Mouse (Mus musculus): Measurements from ENCODE around the gene Rnf144a. TPM values are rescaled to one million over a fixed set of nuclear protein-coding genes. Genes with fewer than 3 reads are reported as not detected.

Gene Rnf144a
- polyA plus RNA-seq, 1 experiment: not detected

- TF ChIP-seq GATA1 (IDR thresholded peaks at IDR 0.05; ENCODE audit: low read length): no peak
Observed at GRCm38 (mm10) chr12:26323783-26324364, 91.2 kb downstream of the Rnf144a start.

- TF ChIP-seq GATA1 (IDR thresholded peaks at IDR 0.05; ENCODE audit: low read length): no peak
Observed at GRCm38 (mm10) chr12:26316261-26316660, 98.8 kb downstream of the Rnf144a start.

GRCm38 (mm10) chr12:26314959-26315358 is 100.1 kb downstream of the Rnf144a start:
- no peak for TF ChIP-seq GATA1 (IDR thresholded peaks at IDR 0.05; ENCODE audit: low read length)

- TF ChIP-seq GATA1 (IDR thresholded peaks at IDR 0.05; ENCODE audit: low read length): no peak
Observed at GRCm38 (mm10) chr12:26311548-26311947, 103.5 kb downstream of the Rnf144a start.

- TF ChIP-seq GATA1 (IDR thresholded peaks at IDR 0.05; ENCODE audit: low read length): no peak
Observed at GRCm38 (mm10) chr12:26310247-26310646, 104.8 kb downstream of the Rnf144a start.

GRCm38 (mm10) chr12:26302886-26303285 is 112.2 kb downstream of the Rnf144a start:
- TF ChIP-seq GATA1 (IDR thresholded peaks at IDR 0.05; ENCODE audit: low read length): no peak

- TF ChIP-seq GATA1 (IDR thresholded peaks at IDR 0.05; ENCODE audit: low read length): no peak
Observed at GRCm38 (mm10) chr12:26299515-26300090, 115.5 kb downstream of the Rnf144a start.

- TF ChIP-seq GATA1 (IDR thresholded peaks at IDR 0.05; ENCODE audit: low read length): no peak
Observed at GRCm38 (mm10) chr12:26289200-26289599, 125.9 kb downstream of the Rnf144a start.

- no peak for TF ChIP-seq GATA1 (IDR thresholded peaks at IDR 0.05; ENCODE audit: low read length)
Observed at GRCm38 (mm10) chr12:26288347-26288746, 126.7 kb downstream of the Rnf144a start.

- TF ChIP-seq GATA1 (IDR thresholded peaks at IDR 0.05; ENCODE audit: low read length): no peak
Observed at GRCm38 (mm10) chr12:26285939-26286338, 129.1 kb downstream of the Rnf144a start.

GRCm38 (mm10) chr12:26285460-26285859 is 129.6 kb downstream of the Rnf144a start:
- TF ChIP-seq GATA1 (IDR thresholded peaks at IDR 0.05; ENCODE audit: low read length): no peak

- no peak for TF ChIP-seq GATA1 (IDR thresholded peaks at IDR 0.05; ENCODE audit: low read length)
Observed at GRCm38 (mm10) chr12:26280719-26281480, 134.2 kb downstream of the Rnf144a start.

- no peak for TF ChIP-seq GATA1 (IDR thresholded peaks at IDR 0.05; ENCODE audit: low read length)
Observed at GRCm38 (mm10) chr12:26277002-26277669, 137.9 kb downstream of the Rnf144a start.

- no peak for TF ChIP-seq GATA1 (IDR thresholded peaks at IDR 0.05; ENCODE audit: low read length)
Observed at GRCm38 (mm10) chr12:26276556-26276955, 138.5 kb downstream of the Rnf144a start.

Other genes starting within 250 kb of the Rnf144a start
- not detected in 2 replicates for gene Rsad2, start 41.2 kb upstream of the Rnf144a start, polyA plus RNA-seq (2012)
- gene Cmpk2, start 54.0 kb upstream of the Rnf144a start, polyA plus RNA-seq (2012): not detected in 2 replicates